Mouse (Mus musculus): ENCODE measurements around the gene Klhl31. TPM values are rescaled to one million over a fixed set of nuclear protein-coding genes. Genes with fewer than 3 reads are reported as not detected.

Gene Klhl31
- polyA plus RNA-seq, 1 experiment: not detected

GRCm38 (mm10) chr9:77602302-77603266 is 33.7 kb upstream of the Klhl31 start:
- Histone ChIP-seq H3K4me1 (ENCODE audit: control insufficient read depth, insufficient read depth, low read length) (no peaks in the 10 kb centered on the region), H3K4me3 (ENCODE audit: insufficient read depth, low read depth, low read length) (no peak overlapping the region), H3K27ac (ENCODE audit: insufficient read depth, low read depth, low read length) (no peak overlapping the region)
- 82% methylated on average over 10 of the region's 10 CpGs for WGBS
- no peak for TF ChIP-seq POLR2A (IDR thresholded peaks at IDR 0.05; ENCODE audit: insufficient read depth, low read depth, low read length)
- TF ChIP-seq CTCF (IDR thresholded peaks at IDR 0.05; ENCODE audit: insufficient read depth, low read depth, low read length): no peak

GRCm38 (mm10) chr9:77603965-77604509 is 32.3 kb upstream of the Klhl31 start:
- TF ChIP-seq CTCF (IDR thresholded peaks at IDR 0.05; ENCODE audit: insufficient read depth, low read depth, low read length): no peak
- TF ChIP-seq POLR2A (IDR thresholded peaks at IDR 0.05; ENCODE audit: insufficient read depth, low read depth, low read length): no peak
- H3K4me1 ChIP-seq (ENCODE audit: control insufficient read depth, insufficient read depth, low read length): no peaks in the 10 kb centered on the region
- H3K4me3 ChIP-seq (ENCODE audit: insufficient read depth, low read depth, low read length): no peak overlapping the region
- no peak overlapping the region for H3K27ac ChIP-seq (ENCODE audit: insufficient read depth, low read depth, low read length)
- 95% methylated on average over 1 of the region's 1 CpGs for WGBS

- no peak overlapping the region for H3K27ac ChIP-seq (ENCODE audit: insufficient read depth, low read depth, low read length)
- WGBS: 81% methylated on average over 6 of the region's 6 CpGs
- no peak overlapping the region for H3K4me3 ChIP-seq (ENCODE audit: insufficient read depth, low read depth, low read length)
- no peak for TF ChIP-seq POLR2A (IDR thresholded peaks at IDR 0.05; ENCODE audit: insufficient read depth, low read depth, low read length)
- TF ChIP-seq CTCF (IDR thresholded peaks at IDR 0.05; ENCODE audit: insufficient read depth, low read depth, low read length): no peak
- no peaks in the 10 kb centered on the region for H3K4me1 ChIP-seq (ENCODE audit: control insufficient read depth, insufficient read depth, low read length)
Observed at GRCm38 (mm10) chr9:77607295-77607694, 29.0 kb upstream of the Klhl31 start.

GRCm38 (mm10) chr9:77607840-77608239 is 28.5 kb upstream of the Klhl31 start:
- WGBS: 25% methylated on average over 7 of the region's 7 CpGs
- TF ChIP-seq POLR2A (IDR thresholded peaks at IDR 0.05; ENCODE audit: insufficient read depth, low read depth, low read length) (no peak), CTCF (IDR thresholded peaks at IDR 0.05; ENCODE audit: insufficient read depth, low read depth, low read length) (peak; percentile 33; the same call in 1 of the 2 replicates)
- no peak overlapping the region for H3K27ac ChIP-seq (ENCODE audit: insufficient read depth, low read depth, low read length)

GRCm38 (mm10) chr9:77610811-77611210 is 25.5 kb upstream of the Klhl31 start:
- H3K4me1 ChIP-seq (ENCODE audit: control insufficient read depth, insufficient read depth, low read length): no peaks in the 10 kb centered on the region
- H3K27ac ChIP-seq (ENCODE audit: insufficient read depth, low read depth, low read length): no peak overlapping the region
- TF ChIP-seq POLR2A (IDR thresholded peaks at IDR 0.05; ENCODE audit: insufficient read depth, low read depth, low read length): no peak
- no peak for TF ChIP-seq CTCF (IDR thresholded peaks at IDR 0.05; ENCODE audit: insufficient read depth, low read depth, low read length)
- H3K4me3 ChIP-seq (ENCODE audit: insufficient read depth, low read depth, low read length): no peak overlapping the region

More at GRCm38 (mm10) chr9:77607840-77608239, 28.5 kb upstream of the Klhl31 start:
- Histone ChIP-seq H3K4me1 (ENCODE audit: control insufficient read depth, insufficient read depth, low read length) (no peaks in the 10 kb centered on the region), H3K4me3 (ENCODE audit: insufficient read depth, low read depth, low read length) (no peak overlapping the region)

- TF ChIP-seq CTCF (IDR thresholded peaks at IDR 0.05; ENCODE audit: insufficient read depth, low read depth, low read length) (no peak), POLR2A (IDR thresholded peaks at IDR 0.05; ENCODE audit: insufficient read depth, low read depth, low read length) (no peak)
- WGBS: 67% methylated on average over 4 of the region's 4 CpGs
- no peaks in the 10 kb centered on the region for H3K4me1 ChIP-seq (ENCODE audit: control insufficient read depth, insufficient read depth, low read length)
- no peak overlapping the region for H3K27ac ChIP-seq (ENCODE audit: insufficient read depth, low read depth, low read length)
- no peak overlapping the region for H3K4me3 ChIP-seq (ENCODE audit: insufficient read depth, low read depth, low read length)
Observed at GRCm38 (mm10) chr9:77612349-77612748, 24.0 kb upstream of the Klhl31 start.

- 58% methylated on average over 4 of the region's 4 CpGs for WGBS
- no peak for TF ChIP-seq CTCF (IDR thresholded peaks at IDR 0.05; ENCODE audit: insufficient read depth, low read depth, low read length)
- no peak for TF ChIP-seq POLR2A (IDR thresholded peaks at IDR 0.05; ENCODE audit: insufficient read depth, low read depth, low read length)
- H3K4me3 ChIP-seq (ENCODE audit: insufficient read depth, low read depth, low read length): no peak overlapping the region
- no peaks in the 10 kb centered on the region for H3K4me1 ChIP-seq (ENCODE audit: control insufficient read depth, insufficient read depth, low read length)
- H3K27ac ChIP-seq (ENCODE audit: insufficient read depth, low read depth, low read length): no peak overlapping the region
Observed at GRCm38 (mm10) chr9:77615868-77616267, 20.4 kb upstream of the Klhl31 start.

- 90% methylated on average over 4 of the region's 4 CpGs for WGBS
- Histone ChIP-seq H3K27ac (ENCODE audit: insufficient read depth, low read depth, low read length) (no peak overlapping the region), H3K4me3 (ENCODE audit: insufficient read depth, low read depth, low read length) (no peak overlapping the region), H3K4me1 (ENCODE audit: control insufficient read depth, insufficient read depth, low read length) (no peaks in the 10 kb centered on the region)
- TF ChIP-seq POLR2A (IDR thresholded peaks at IDR 0.05; ENCODE audit: insufficient read depth, low read depth, low read length) (no peak), CTCF (IDR thresholded peaks at IDR 0.05; ENCODE audit: insufficient read depth, low read depth, low read length) (no peak)
Observed at GRCm38 (mm10) chr9:77616796-77617195, 19.5 kb upstream of the Klhl31 start.

GRCm38 (mm10) chr9:77617751-77618150 is 18.5 kb upstream of the Klhl31 start:
- H3K4me3 ChIP-seq (ENCODE audit: insufficient read depth, low read depth, low read length): no peak overlapping the region
- H3K4me1 ChIP-seq (ENCODE audit: control insufficient read depth, insufficient read depth, low read length): no peaks in the 10 kb centered on the region
- no peak overlapping the region for H3K27ac ChIP-seq (ENCODE audit: insufficient read depth, low read depth, low read length)
- TF ChIP-seq CTCF (IDR thresholded peaks at IDR 0.05; ENCODE audit: insufficient read depth, low read depth, low read length) (no peak), POLR2A (IDR thresholded peaks at IDR 0.05; ENCODE audit: insufficient read depth, low read depth, low read length) (no peak)
- WGBS: 91% methylated on average over 6 of the region's 6 CpGs
